Mouse (Mus musculus) megakaryocyte, embryonic 14.5 days (primary cell): ENCODE results near the gene Gm45140.

Source experiments
- FLI1 ChIP-seq: IDR thresholded peaks from 2 replicates; pipeline ENCODE4 v1.6.1; 2012; ENCODE audit warnings: low read length, inconsistent platforms, mixed read lengths
- GATA1 ChIP-seq: IDR thresholded peaks from 3 replicates; pipeline ENCODE4 v1.6.1; 2012; ENCODE audit warnings: mixed read lengths, low read length, inconsistent platforms, borderline replicate concordance

- TF ChIP-seq FLI1 (no peak), GATA1 (no peak)
These were observed 23.8 kb downstream of the Gm45140 start, which contains the start of gene Rab43 for GRCm38 (mm10) chr6:87811675-87812338.
